Mouse (Mus musculus) neutrophil, adult 5-6 weeks (primary cell): Measurements from ENCODE around the gene Ruvbl1. TPM values are rescaled to one million over a fixed set of nuclear protein-coding genes. Genes with fewer than 3 reads are reported as not detected.

Experiments
- ATAC-seq: fragments of 151-379, 151-347 bp; 2 replicates; pipeline ENCODE4 v1.8.0; 2017; ENCODE audit warnings: mild to moderate bottlenecking, moderate TSS enrichment; ENCODE audit not compliant: insufficient number of reproducible peaks, poor library complexity, low FRiP score, severe bottlenecking; ENCODE audit errors: extremely low read depth
- total RNA-seq: library from RNA; stranded (forward); fragments of 200-1000 nt; gene quantifications from 2 replicates; pipeline ENCODE4 v1.2.3, GENCODE M21; 2017

The Ruvbl1 gene
- total RNA-seq, 1 experiment from 2014 or later, result 41.7 TPM

GRCm38 (mm10) chr6:88489834-88490233 is 24.6 kb downstream of the Ruvbl1 start:
- no peak for ATAC-seq

- ATAC-seq, result no peak
Observed at GRCm38 (mm10) chr6:88490629-88491354, 25.6 kb downstream of the Ruvbl1 start.

GRCm38 (mm10) chr6:88493712-88494111 is 28.5 kb downstream of the Ruvbl1 start:
- no peak for ATAC-seq

- no peak for ATAC-seq
Observed at GRCm38 (mm10) chr6:88499481-88500404, 34.5 kb downstream of the Ruvbl1 start.

GRCm38 (mm10) chr6:88500405-88500767 is 35.2 kb downstream of the Ruvbl1 start:
- no peak for ATAC-seq

- ATAC-seq, result no peak
Observed at GRCm38 (mm10) chr6:88502030-88502970, 37.1 kb downstream of the Ruvbl1 start.

- no peak for ATAC-seq
Observed at GRCm38 (mm10) chr6:88503044-88503443, 37.8 kb downstream of the Ruvbl1 start.

- no peak for ATAC-seq
Observed at GRCm38 (mm10) chr6:88513984-88514383, 48.8 kb downstream of the Ruvbl1 start.

GRCm38 (mm10) chr6:88514546-88514945 is 49.3 kb downstream of the Ruvbl1 start:
- ATAC-seq, result no peak

- ATAC-seq, result no peak
Observed at GRCm38 (mm10) chr6:88515971-88516370, 50.8 kb downstream of the Ruvbl1 start.

GRCm38 (mm10) chr6:88516667-88517066 is 51.5 kb downstream of the Ruvbl1 start:
- ATAC-seq, result no peak

- no peak for ATAC-seq
Observed at GRCm38 (mm10) chr6:88517701-88518403, 52.6 kb downstream of the Ruvbl1 start.

GRCm38 (mm10) chr6:88518404-88519263 is 53.4 kb downstream of the Ruvbl1 start, which contains the start of gene Sec61a1:
Gene Sec61a1, minus strand, starts transcription at chr6:88518905.
- peak; percentile 95 for ATAC-seq

GRCm38 (mm10) chr6:88521821-88522220 is 56.6 kb downstream of the Ruvbl1 start:
- ATAC-seq, result no peak

- ATAC-seq, result no peak; the same call in 1 of the 2 replicates
Observed at GRCm38 (mm10) chr6:88522606-88523005, 57.4 kb downstream of the Ruvbl1 start.

- no peak for ATAC-seq
Observed at GRCm38 (mm10) chr6:88523043-88523442, 57.8 kb downstream of the Ruvbl1 start.

- ATAC-seq, result no peak
Observed at GRCm38 (mm10) chr6:88523451-88523850, 58.2 kb downstream of the Ruvbl1 start.
